Mouse (Mus musculus) cerebellum, adult 18-20 months (tissue): ENCODE results near the gene Fam184b.
A peak's percentile ranks its signal among the peaks of the same experiment; 100 is the strongest.

Source experiments
- DNase-seq, 2 experiments: peaks; one replicate each; pipeline ENCODE4 v3.0.0; 2021

The Fam184b gene

DNA sequence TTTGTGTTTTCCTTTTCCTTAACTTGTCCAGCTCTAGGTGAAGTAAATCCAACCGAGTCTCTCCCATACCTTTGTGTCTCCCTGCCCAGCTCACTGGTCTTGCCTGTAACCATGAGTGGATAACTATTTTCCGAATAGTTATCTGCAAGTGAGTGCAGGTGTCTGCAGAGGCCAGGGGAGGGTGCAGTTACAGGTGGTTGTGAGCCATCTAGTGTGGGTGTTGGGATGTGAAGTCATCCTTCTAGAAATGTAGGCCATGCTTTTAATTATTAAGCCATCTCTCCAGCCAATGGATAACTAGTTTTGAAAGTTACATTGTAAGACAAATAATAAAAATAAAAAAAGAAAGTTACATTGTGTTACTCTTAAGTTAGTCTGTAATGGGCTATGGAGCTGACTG is 125.9 kb downstream of the Fam184b start:
- no peak for DNase-seq

GRCm38 (mm10) chr5:45512908-45513307 is 126.5 kb downstream of the Fam184b start:
- no peak for DNase-seq

DNA sequence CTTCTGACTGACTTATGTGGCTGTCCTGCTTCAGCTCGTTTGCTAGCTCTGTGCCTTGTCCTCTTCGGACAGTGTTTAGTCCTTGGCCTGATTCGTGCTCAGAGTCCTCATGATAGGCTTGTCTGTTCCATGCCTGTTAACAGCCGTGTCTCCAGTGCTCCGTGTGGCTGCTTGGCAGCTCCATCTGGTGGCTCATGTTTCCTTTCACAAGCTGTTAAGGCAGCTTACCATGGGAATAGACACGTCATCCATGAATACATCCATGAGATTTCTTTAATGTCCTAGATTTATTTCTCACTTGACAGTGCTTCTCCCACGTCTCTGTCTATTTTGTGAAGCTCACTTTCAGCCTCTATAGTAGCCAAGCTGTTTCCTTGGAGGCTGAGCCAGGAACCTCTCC is 129.3 kb downstream of the Fam184b start:
- DNase-seq, result no peak

DNA sequence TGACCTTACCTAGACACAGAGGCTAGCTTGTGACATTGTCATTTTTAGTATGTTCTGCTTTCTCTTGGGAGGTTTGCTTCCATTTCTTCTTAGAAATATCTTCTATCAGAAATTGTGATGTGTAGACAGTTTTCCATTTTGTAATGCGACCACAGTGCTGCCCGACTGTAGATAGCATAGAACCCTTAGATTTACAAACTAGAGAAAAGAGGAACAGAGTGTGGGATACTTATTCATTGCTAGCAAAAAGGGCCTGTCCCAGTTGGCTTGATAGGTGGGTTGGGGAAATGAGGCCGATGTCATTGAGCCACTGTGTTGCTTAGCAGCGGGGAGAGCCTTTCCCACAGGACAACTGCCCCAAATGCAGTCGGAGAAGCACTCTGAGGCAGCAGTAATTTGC is 141.8 kb downstream of the Fam184b start:
- DNase-seq, result no peak

- no peak for DNase-seq
These were observed 142.4 kb downstream of the Fam184b start for GRCm38 (mm10) chr5:45496930-45497550.

GRCm38 (mm10) chr5:45496479-45496878 is 142.9 kb downstream of the Fam184b start:
- DNase-seq, result no peak

GRCm38 (mm10) chr5:45496042-45496441 is 143.4 kb downstream of the Fam184b start:
- DNase-seq, result no peak

- DNase-seq, result no peak
These were observed 143.9 kb downstream of the Fam184b start for GRCm38 (mm10) chr5:45495429-45495975.

- DNase-seq, result no peak
These were observed 145.2 kb downstream of the Fam184b start for GRCm38 (mm10) chr5:45494093-45494755.

DNA sequence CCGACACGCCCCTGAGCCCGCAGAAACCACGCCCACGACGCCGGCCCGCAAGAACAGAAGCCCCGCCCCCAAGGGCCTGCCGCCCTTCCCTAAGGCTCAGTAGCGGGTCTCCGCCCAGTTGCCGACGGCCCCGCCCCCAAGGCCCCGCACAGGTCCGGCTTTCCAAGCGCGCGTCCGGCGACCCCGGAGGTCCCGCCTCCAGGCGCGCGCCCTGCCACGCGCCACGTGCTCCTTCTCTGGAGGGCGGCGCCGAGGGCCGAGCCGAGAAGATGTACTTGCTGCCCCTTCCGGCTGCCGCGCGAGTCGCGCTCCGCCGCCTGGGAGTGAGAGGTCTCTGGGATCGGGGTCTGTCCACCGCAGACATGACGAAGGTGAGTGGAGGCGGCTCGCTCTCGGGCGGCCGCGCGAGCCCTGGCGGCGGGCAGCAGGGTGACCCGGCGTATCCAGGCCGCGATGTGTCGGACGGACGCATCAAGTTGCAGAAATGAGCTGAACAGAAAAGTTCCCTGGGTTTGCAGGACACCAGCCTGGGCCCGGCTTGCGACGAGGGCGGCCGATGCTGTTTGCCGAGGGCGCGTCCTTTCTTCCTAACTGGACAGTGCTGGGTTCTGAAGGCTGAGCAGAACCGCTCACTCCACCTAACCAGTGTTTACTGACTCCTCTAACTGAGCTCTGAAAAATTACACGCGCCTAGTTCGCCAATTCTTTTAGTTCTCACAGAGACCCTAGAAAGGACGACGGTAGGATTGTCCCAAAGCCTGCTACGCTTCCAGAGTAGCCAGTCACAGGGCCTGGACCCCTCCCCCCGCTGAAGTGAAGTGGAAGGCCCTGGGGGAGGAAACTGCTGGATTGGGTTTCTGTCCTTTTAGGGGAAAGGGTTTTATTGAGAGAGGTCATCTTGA is 146.0 kb downstream of the Fam184b start, which contains the start of gene Lap3:
TSS of gene Lap3 (plus strand) at position 184 of the 902 bp plus-strand sequence.
- DNase-seq, result peak; percentile 98 to 99

DNA sequence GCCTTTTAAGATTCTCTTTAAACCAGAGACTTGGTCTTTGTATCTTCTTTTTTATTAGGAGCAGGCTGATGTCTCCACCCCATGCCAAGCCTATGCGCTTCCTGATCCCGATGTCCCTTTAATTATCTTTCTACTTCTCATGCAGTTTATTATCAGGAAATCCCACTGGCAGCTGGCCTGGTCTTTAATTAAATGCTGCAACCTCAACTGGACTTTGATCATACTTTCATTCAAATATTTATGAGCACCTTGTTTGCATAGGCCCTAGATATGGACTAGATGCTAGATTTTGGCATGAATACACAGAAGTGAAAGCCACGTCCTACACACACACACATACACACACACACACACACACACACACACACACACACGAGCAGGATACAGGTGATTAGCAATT is 147.6 kb downstream of the Fam184b start:
- DNase-seq, result no peak

GRCm38 (mm10) chr5:45483654-45484053 is 155.8 kb downstream of the Fam184b start:
- DNase-seq, result no peak

GRCm38 (mm10) chr5:45482607-45483006 is 156.8 kb downstream of the Fam184b start:
- no peak for DNase-seq

- DNase-seq, result no peak
These were observed 158.3 kb downstream of the Fam184b start for GRCm38 (mm10) chr5:45481125-45481524.

- DNase-seq, result no peak
These were observed 159.3 kb downstream of the Fam184b start for GRCm38 (mm10) chr5:45480066-45480465.
